Mouse (Mus musculus) embryonic facial prominence, embryonic 13.5 days (tissue): ENCODE results near the gene Cfap157. TPM values are rescaled to one million over a fixed set of nuclear protein-coding genes. Genes with fewer than 3 reads are reported as not detected.

Experiments
- ATAC-seq: fragments of 200-750 bp; cut with Nextera tagmentation; 2 replicates; pipeline ENCODE4 v1.8.0; 2017; ENCODE audit warnings: low read depth; ENCODE audit not compliant: insufficient number of reproducible peaks, insufficient read depth, low FRiP score, low TSS enrichment
- H3K27ac ChIP-seq: fragments of 300-500 bp; sonication (generic); 2 replicates; pipeline ENCODE4 v1.5.1; 2015; ENCODE audit warnings: moderate library complexity, mild to moderate bottlenecking, inconsistent platforms
- H3K27me3 ChIP-seq: fragments of 300-500 bp; sonication (generic); 2 replicates; pipeline ENCODE4 v1.6.1; 2015; ENCODE audit warnings: mild to moderate bottlenecking, inconsistent platforms
- H3K36me3 ChIP-seq: fragments of 300-500 bp; sonication (generic); 2 replicates; pipeline ENCODE4 v1.6.1; 2015; ENCODE audit warnings: mild to moderate bottlenecking, inconsistent platforms
- H3K4me1 ChIP-seq: fragments of 300-500 bp; sonication (generic); 2 replicates; pipeline ENCODE4 v1.6.1; 2015; ENCODE audit warnings: inconsistent platforms
- H3K4me2 ChIP-seq: fragments of 300-500 bp; sonication (generic); 2 replicates; pipeline ENCODE4 v1.6.1; 2015; ENCODE audit warnings: moderate library complexity, mild to moderate bottlenecking, inconsistent platforms
- H3K4me3 ChIP-seq: fragments of 300-500 bp; sonication (generic); 2 replicates; pipeline ENCODE4 v1.5.1; 2015; ENCODE audit warnings: mild to moderate bottlenecking, inconsistent platforms
- H3K9ac ChIP-seq: fragments of 300-500 bp; sonication (generic); 2 replicates; pipeline ENCODE4 v1.6.1; 2015; ENCODE audit warnings: mild to moderate bottlenecking, inconsistent platforms
- H3K9me3 ChIP-seq: fragments of 300-500 bp; sonication (generic); 2 replicates; pipeline ENCODE4 v1.6.1; 2016; ENCODE audit warnings: inconsistent platforms
- WGBS: fragments of 180-500 bp; shearing (Covaris S2); methylation state at CpG from one replicate; pipeline ENCODE4 v1.1.7; 2015; ENCODE audit warnings: mixed read lengths; 5-methylcytosine and 5-hydroxymethylcytosine counted together
- polyA plus RNA-seq: library from polyadenylated mRNA; unstranded; fragments of >200 nt; fragmentation: Nextera tagmentation; extraction: Ambion mirVana; gene quantifications from 2 replicates; pipeline ENCODE4 v1.2.1, GENCODE M21; 2015

The Cfap157 gene
- polyA plus RNA-seq, 1 experiment from 2014 or later, result 0.87 TPM

DNA sequence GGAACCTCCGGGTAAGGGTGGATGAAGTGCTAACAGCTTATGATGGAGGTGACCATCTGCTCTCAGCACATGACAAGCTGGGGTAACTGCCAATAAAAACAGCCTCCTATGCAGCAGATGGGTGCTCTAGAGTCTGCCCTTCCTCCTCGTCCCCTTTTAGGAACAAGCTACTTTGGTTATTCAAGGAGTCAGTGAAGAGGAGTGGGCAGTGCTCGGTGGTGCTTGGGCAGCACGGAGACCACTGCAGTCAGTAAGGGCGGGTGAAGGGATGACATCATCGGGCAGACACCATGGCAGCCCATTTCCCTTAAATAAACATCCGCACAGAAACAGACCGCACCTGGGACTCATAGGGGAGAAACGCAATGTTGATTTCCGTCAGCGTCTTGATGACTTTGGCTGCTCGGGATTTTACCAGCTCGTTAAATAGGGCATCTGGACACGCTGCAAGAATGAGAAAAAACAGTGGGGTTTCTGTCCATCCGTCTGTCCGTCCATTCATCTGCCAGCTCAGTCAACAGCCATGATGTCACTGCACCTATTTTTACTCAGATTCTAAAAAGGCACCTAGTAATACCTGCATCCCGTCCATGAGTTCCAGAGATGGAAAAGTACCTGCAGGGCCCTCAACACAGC, 32.8 kb upstream of the Cfap157 start:
- no peak for ATAC-seq
- Histone ChIP-seq H3K27ac (no peak overlapping the region), H3K36me3 (peaks cover 17% of the 10 kb centered on the region), H3K9ac (no peak overlapping the region), H3K27me3 (no peaks in the 10 kb centered on the region), H3K4me2 (no peak overlapping the region), H3K4me3 (no peak overlapping the region), H3K9me3 (no peaks in the 10 kb centered on the region), H3K4me1 (no peaks in the 10 kb centered on the region)
- 81% methylated on average over 17 of the region's 17 CpGs for WGBS

DNA sequence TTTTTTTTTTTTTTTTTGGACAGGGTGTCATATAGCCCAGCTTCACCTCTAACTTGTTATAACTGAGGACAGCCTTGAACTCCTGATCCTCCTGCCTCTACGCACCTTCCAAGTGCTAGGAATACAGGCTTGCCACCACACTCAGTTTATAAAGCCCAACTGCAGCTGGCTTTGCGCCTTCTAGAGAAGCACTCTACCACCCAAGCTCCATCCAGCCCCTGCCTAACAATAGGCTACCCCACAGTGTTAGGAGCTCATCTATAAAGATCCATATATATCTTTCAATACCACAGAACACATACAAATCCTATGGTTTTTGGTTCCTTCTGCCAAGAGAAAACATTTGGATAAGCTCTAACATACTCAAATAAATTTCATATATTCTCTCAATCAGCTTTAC, 32.3 kb upstream of the Cfap157 start:
- peaks cover 23% of the 10 kb centered on the region for H3K36me3 ChIP-seq
- H3K27me3 ChIP-seq, result no peaks in the 10 kb centered on the region
- no peak overlapping the region for H3K4me2 ChIP-seq
- no peak for ATAC-seq
- no peak overlapping the region for H3K4me3 ChIP-seq
- WGBS, result 92% methylated on average over 2 of the region's 2 CpGs
- no peaks in the 10 kb centered on the region for H3K9me3 ChIP-seq
- H3K9ac ChIP-seq, result no peak overlapping the region
- no peaks in the 10 kb centered on the region for H3K4me1 ChIP-seq
- H3K27ac ChIP-seq, result no peak overlapping the region

DNA sequence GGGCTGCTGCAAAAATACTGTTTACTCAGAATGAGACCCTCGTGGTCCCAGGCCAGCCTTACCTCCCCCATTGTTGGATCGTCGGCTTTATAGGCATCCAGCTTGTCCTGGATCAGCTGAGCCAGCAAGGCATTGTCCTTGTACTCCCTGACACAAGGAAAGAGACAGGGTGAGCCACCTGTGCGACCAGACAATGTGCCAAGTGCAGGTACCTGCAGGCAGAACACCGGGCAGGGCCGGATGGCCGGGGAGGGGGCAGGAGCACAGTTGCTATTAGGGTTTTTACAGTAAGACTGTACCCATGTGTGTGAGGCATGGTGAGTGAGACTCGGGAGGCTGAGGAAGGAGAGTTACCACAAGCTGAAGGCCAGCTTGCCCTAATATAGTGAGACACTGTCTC, 27.7 kb upstream of the Cfap157 start:
- H3K27me3 ChIP-seq, result no peaks in the 10 kb centered on the region
- no peaks in the 10 kb centered on the region for H3K9me3 ChIP-seq
- H3K4me2 ChIP-seq, result no peak overlapping the region
- no peak for ATAC-seq
- H3K36me3 ChIP-seq, result peaks cover 39% of the 10 kb centered on the region
- H3K4me1 ChIP-seq, result 0 out of 2 replicates have a peak, but pooled peaks cover 3% of the 10 kb centered on the region
- WGBS, result 85% methylated on average over 8 of the region's 8 CpGs
- H3K27ac ChIP-seq, result no peak overlapping the region
- no peak overlapping the region for H3K9ac ChIP-seq
- no peak overlapping the region for H3K4me3 ChIP-seq

DNA sequence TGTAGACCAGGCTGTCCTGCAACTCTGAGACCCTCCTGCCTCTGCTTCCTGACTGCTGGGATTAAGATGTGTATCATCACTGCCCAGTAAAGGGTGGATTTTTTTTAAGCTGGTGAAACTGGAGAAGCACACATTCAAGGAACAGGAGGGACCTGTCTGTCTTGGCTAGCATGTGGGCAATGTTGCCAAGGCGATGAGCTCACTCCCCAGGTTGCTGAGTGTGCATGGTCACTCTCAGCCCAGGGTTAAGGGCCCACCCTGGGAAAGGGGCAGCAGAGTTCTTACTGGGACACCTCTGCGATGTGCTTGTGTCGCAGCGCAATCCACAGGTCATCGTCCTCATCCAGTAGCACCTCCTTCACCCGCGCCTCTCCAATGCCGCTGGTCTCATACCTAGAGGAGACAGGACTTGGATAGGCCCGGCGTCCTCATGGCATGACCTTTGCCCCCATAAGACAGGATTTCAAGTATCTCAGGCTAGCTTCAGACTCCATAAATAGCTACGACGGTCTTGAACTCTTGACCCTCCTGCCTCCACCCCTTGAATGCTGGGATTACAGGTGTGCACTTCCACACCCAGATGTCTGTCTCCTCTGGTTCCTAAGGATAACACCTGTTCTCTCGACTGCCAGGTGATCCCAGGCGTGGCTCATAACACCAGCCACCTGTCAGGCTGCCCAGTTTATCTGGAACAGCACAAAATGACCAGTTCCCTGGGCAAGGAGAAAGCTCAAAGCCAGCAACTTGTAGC, 24.8 kb upstream of the Cfap157 start:
- no peak overlapping the region for H3K4me3 ChIP-seq
- 0 out of 2 replicates have a peak, but pooled peaks cover 3% of the 10 kb centered on the region for H3K4me1 ChIP-seq
- WGBS, result 92% methylated on average over 14 of the region's 14 CpGs
- no peaks in the 10 kb centered on the region for H3K9me3 ChIP-seq
- no peak overlapping the region for H3K4me2 ChIP-seq
- H3K36me3 ChIP-seq, result peaks cover 54% of the 10 kb centered on the region
- no peak overlapping the region for H3K9ac ChIP-seq
- ATAC-seq, result no peak
- H3K27me3 ChIP-seq, result no peaks in the 10 kb centered on the region
- H3K27ac ChIP-seq, result no peak overlapping the region

DNA sequence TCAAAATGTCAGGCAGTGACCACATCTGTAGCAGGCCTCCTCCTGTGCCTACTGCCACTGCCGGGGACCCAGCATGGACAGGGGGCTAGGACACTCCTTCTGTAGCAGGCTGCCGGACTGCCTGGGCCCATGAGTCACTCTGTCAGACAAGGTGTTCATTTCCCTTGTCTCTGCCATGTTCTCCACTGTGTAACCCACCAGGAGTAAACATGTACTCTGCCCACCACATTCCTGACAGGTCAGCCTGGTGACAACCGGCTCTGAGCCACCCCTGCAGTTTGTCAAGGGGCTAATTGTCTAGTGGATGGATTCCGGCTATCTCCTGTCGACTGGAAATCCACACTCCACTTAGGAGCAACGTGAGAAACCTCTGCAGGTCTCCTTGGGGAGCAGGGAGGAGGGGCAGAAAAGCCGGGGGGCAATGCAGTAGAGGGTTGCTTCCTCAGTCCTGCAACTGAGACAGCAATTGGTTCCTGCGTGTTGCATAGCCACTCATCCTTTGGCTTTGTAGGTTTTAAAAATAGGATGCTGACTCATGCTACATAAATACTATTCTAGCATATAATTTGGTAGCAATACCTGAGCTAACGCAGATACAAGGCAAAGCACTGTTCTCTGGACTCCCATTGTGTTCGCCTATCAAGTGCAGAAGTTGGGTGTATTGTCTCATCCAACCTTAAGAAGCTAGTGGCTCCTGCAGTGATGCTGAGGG, 14.2 kb upstream of the Cfap157 start:
- Histone ChIP-seq H3K27me3 (no peaks in the 10 kb centered on the region), H3K36me3 (peaks cover 78% of the 10 kb centered on the region), H3K9ac (no peak overlapping the region), H3K27ac (no peak overlapping the region), H3K4me2 (no peak overlapping the region), H3K9me3 (no peaks in the 10 kb centered on the region), H3K4me1 (no peaks in the 10 kb centered on the region), H3K4me3 (no peak overlapping the region)
- no peak for ATAC-seq
- 65% methylated on average over 10 of the region's 10 CpGs for WGBS

DNA sequence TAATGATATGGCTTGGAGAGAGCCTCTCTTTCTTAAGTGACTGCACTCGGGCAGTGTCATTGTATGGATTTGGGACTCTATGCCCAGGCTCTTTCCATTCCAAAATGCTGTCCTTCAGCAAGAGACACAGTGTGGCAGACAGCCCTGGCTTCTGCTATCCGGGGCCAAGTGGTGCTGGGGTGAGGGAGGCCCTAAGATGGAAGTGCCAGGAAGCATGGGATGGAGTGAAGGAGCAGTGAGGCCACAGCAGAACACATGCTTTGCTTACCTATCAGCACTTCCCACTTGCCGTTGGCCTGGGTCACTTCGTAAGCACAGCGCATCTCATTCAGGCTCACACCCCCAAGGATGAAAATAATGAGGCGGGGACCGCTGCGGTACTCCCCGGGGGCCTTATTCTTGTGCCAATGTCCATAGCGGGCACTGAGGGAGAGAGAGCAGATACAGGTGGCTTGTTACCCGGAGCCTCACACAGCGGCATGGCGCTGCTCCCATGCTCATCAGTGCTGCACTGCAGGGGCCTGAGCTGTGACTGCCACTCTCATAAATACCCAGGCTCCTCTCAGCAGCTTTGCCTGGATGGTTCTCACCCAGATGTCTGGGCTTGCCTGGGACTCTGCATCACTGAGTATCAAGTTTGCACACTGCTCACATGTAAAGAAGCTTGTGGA, 11.7 kb upstream of the Cfap157 start:
- no peaks in the 10 kb centered on the region for H3K4me1 ChIP-seq
- H3K27me3 ChIP-seq, result no peaks in the 10 kb centered on the region
- 87% methylated on average over 13 of the region's 13 CpGs for WGBS
- H3K36me3 ChIP-seq, result peaks cover 77% of the 10 kb centered on the region
- no peaks in the 10 kb centered on the region for H3K9me3 ChIP-seq
- no peak overlapping the region for H3K4me2 ChIP-seq
- no peak overlapping the region for H3K27ac ChIP-seq
- no peak for ATAC-seq
- H3K4me3 ChIP-seq, result no peak overlapping the region
- no peak overlapping the region; the same call in 1 of the 2 replicates for H3K9ac ChIP-seq

DNA sequence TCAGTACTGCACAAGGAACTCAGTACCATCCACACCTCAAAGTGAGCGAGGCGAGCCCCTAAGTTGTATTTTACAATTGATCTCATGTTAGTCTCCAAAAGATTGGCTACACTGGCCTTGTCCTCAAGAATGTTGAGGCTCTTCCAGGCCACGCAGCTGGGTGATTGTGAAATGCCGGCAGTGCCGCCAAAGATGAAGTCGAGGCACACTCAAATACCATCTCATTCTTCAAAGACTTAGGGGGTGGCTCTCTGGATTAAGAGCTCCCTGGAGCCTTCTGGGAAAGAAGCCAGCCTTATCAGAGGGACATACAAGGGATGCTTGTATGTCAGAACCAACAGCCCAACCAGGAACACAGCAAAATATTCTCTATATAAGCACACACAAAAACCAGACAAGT, 7.1 kb upstream of the Cfap157 start:
- no peaks in the 10 kb centered on the region for H3K27me3 ChIP-seq
- WGBS, result 84% methylated on average over 6 of the region's 6 CpGs
- H3K36me3 ChIP-seq, result peaks cover 42% of the 10 kb centered on the region
- ATAC-seq, result no peak
- H3K4me3 ChIP-seq, result no peak overlapping the region
- H3K9me3 ChIP-seq, result no peaks in the 10 kb centered on the region; the same call in 1 of the 2 replicates
- no peak overlapping the region for H3K4me2 ChIP-seq
- H3K4me1 ChIP-seq, result no peaks in the 10 kb centered on the region
- no peak overlapping the region for H3K27ac ChIP-seq
- H3K9ac ChIP-seq, result no peak overlapping the region

DNA sequence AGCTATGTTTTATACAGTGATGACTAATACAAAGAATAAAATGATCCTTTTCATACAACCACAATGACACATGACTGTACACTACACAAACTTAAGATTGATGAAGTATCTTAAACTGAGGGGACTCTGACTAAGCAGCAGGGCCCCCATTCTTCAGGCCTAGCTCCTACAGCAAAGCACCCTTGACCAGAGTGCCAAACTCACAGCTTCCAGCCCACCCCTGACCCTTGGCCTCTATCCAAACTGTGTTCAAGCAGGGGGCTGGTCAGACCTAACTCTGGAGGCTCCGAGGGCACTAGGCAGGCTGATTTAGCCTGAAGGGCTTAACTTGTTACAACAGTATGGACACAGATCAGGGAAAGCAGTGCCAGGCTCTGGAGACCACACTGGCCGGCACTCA, 4.4 kb upstream of the Cfap157 start:
- Histone ChIP-seq H3K9ac (no peak overlapping the region; the same call in 1 of the 2 replicates), H3K36me3 (peaks cover 18% of the 10 kb centered on the region), H3K4me2 (no peak overlapping the region), H3K9me3 (no peaks in the 10 kb centered on the region; the same call in 1 of the 2 replicates), H3K27ac (no peak overlapping the region), H3K4me3 (no peak overlapping the region), H3K27me3 (no peaks in the 10 kb centered on the region), H3K4me1 (peaks cover 6% of the 10 kb centered on the region; the same call in 1 of the 2 replicates)
- no peak for ATAC-seq
- WGBS, result 30% methylated on average over 2 of the region's 2 CpGs

DNA sequence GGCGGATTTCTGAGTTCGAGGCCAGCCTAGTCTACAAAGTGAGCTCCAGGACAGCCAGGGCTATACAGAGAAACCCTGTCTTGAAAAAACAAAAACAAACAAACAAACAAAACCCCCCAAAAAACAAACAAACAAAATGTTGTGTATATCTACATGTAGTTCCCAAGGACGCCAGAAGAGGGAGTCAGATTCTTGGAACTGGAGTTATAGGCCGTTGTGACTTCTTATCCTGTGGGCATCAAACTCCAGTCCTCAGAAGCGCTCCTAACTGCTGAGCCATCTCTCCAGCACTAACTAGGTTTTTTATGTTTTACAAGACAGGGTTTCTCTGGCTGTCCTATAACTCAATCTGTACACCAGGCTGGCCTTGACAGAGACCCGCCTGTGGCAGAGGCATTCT, 2.9 kb upstream of the Cfap157 start:
- Histone ChIP-seq H3K4me3 (no peak overlapping the region), H3K9ac (no peak overlapping the region), H3K27ac (no peak overlapping the region), H3K27me3 (no peaks in the 10 kb centered on the region), H3K4me2 (no peak overlapping the region), H3K9me3 (no peaks in the 10 kb centered on the region; the same call in 1 of the 2 replicates), H3K36me3 (peaks cover 16% of the 10 kb centered on the region), H3K4me1 (peaks cover 6% of the 10 kb centered on the region; the same call in 1 of the 2 replicates)
- ATAC-seq, result no peak
- WGBS, result 64% methylated on average over 6 of the region's 6 CpGs

DNA sequence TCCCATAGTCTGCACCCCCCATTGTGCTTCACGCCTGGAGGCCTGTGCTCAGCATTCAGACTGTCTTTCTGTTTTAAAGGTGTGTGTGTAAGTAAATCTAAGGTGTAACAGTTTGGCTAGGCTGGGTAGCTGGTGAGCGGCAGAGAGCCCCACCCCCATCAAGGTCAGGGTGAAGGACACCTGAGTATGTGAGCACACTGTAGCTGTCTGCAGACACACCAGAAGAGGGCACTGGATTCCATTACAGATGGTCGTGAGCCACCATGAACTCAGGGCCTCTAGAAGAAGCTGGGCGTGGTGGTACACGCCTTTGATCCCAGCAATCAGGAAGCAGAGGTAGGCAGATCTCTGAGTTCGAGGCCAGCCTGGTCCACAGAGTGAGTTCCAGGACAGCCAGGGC, 2.5 kb downstream of the Cfap157 start:
- H3K9ac ChIP-seq, result no peak overlapping the region
- WGBS, result 71% methylated on average over 6 of the region's 6 CpGs
- H3K36me3 ChIP-seq, result no peaks in the 10 kb centered on the region
- H3K27me3 ChIP-seq, result no peaks in the 10 kb centered on the region
- no peak overlapping the region for H3K27ac ChIP-seq
- no peak overlapping the region for H3K4me3 ChIP-seq
- H3K9me3 ChIP-seq, result no peaks in the 10 kb centered on the region
- H3K4me2 ChIP-seq, result no peak overlapping the region
- no peak for ATAC-seq
- H3K4me1 ChIP-seq, result peaks cover 6% of the 10 kb centered on the region; the same call in 1 of the 2 replicates

DNA sequence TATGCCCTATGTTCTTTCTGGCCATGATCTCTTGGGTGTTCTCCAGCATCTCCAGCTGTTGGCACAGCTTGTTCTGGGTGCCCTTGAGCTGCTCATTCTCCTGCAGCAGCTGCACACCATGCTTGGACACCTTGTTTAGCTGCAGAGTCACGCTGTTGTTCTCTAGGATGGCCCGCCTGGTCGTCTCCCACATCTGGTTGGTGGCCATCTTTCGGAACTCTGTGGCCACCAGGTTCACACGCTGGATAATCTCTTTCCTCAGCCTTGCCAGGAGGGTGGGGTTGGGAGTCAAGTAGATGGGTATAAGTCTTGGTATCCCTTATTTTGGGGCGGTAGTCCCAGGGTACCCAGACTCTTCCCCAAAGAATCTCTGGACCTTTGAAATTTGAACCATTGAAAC, 4.5 kb downstream of the Cfap157 start:
- no peak for ATAC-seq

More for the DNA sequence above, 4.5 kb downstream of the Cfap157 start:
- no peaks in the 10 kb centered on the region for H3K9me3 ChIP-seq
- no peak overlapping the region for H3K27ac ChIP-seq
- 88% methylated on average over 6 of the region's 6 CpGs for WGBS
- no peak overlapping the region for H3K4me3 ChIP-seq
- peaks cover 6% of the 10 kb centered on the region; the same call in 1 of the 2 replicates for H3K27me3 ChIP-seq
- H3K4me1 ChIP-seq, result peaks cover 19% of the 10 kb centered on the region
- H3K4me2 ChIP-seq, result no peak overlapping the region
- no peaks in the 10 kb centered on the region for H3K36me3 ChIP-seq
- no peak overlapping the region for H3K9ac ChIP-seq
